Mouse (Mus musculus) midbrain, postnatal 0 days (tissue): ENCODE measurements around the gene Usp27x. TPM values are rescaled to one million over a fixed set of nuclear protein-coding genes. Genes with fewer than 3 reads are reported as not detected.

ENCODE experiments used
- ATAC-seq: fragments of 200-750 bp; cut with Nextera tagmentation; 2 replicates; pipeline ENCODE4 v1.8.0; 2017; ENCODE audit warnings: moderate number of reproducible peaks, mild to moderate bottlenecking, moderate TSS enrichment, moderate library complexity; ENCODE audit not compliant: low FRiP score
- DNase-seq: peaks from one replicate; pipeline ENCODE4 v3.0.0-alpha.2; 2015; ENCODE audit warnings: low spot score
- H3K27ac ChIP-seq: fragments of 300-500 bp; sonication (generic); 2 replicates; pipeline ENCODE4 v1.5.1; 2014; ENCODE audit warnings: low read depth, mild to moderate bottlenecking, low read length, mixed read lengths
- H3K27me3 ChIP-seq: fragments of 300-500 bp; sonication (generic); 2 replicates; pipeline ENCODE4 v1.6.1; 2014; ENCODE audit warnings: low read length, control low read depth, mixed read lengths; ENCODE audit not compliant: insufficient read depth
- H3K36me3 ChIP-seq: fragments of 300-500 bp; sonication (generic); 2 replicates; pipeline ENCODE4 v1.6.1; 2014; ENCODE audit warnings: low read length, control low read depth, mixed read lengths; ENCODE audit not compliant: insufficient read depth
- H3K4me1 ChIP-seq: fragments of 300-500 bp; sonication (generic); 2 replicates; pipeline ENCODE4 v1.6.1; 2014; ENCODE audit warnings: mild to moderate bottlenecking, control low read depth, antibody characterized with exemption, low read length, mixed read lengths; ENCODE audit not compliant: insufficient read depth
- H3K4me2 ChIP-seq: fragments of 300-500 bp; sonication (generic); 2 replicates; pipeline ENCODE4 v1.6.1; 2014; ENCODE audit warnings: low read depth, mild to moderate bottlenecking, low read length, mixed read lengths; ENCODE audit not compliant: poor library complexity, severe bottlenecking
- H3K4me3 ChIP-seq: fragments of 300-500 bp; sonication (generic); 2 replicates; pipeline ENCODE4 v1.5.1; 2014; ENCODE audit warnings: low read depth, mild to moderate bottlenecking, low read length, moderate library complexity
- H3K9ac ChIP-seq: fragments of 300-500 bp; sonication (generic); replicated peaks from 2 replicates; pipeline ENCODE4 v1.6.1; 2014; ENCODE audit warnings: mild to moderate bottlenecking, low read length, moderate library complexity, mixed read lengths; ENCODE audit not compliant: poor library complexity, severe bottlenecking
- H3K9me3 ChIP-seq: fragments of 300-500 bp; sonication (generic); 2 replicates; pipeline ENCODE4 v1.6.1; 2016; ENCODE audit warnings: low read length, control low read depth
- CTCF ChIP-seq: IDR thresholded peaks from 2 replicates; pipeline ENCODE4 v1.5.1; 2016; ENCODE audit warnings: antibody characterized with exemption, mild to moderate bottlenecking
- WGBS: fragments of 180-500 bp; shearing (Covaris S2); extraction: QIAGEN DNeasy Blood & Tissue Kit; methylation state at CpG from one replicate; pipeline ENCODE4 v1.1.7; 2014; 5-methylcytosine and 5-hydroxymethylcytosine counted together
- polyA plus RNA-seq: library from polyadenylated mRNA; unstranded; fragments of >200 nt; fragmentation: Nextera tagmentation; extraction: Ambion mirVana; gene quantifications from 2 replicates; pipeline ENCODE4 v1.2.1, GENCODE M21; 2015
- total RNA-seq: library from RNA; depleted of rRNA; stranded (reverse); fragments of >200 nt; gene quantifications from 2 replicates; pipeline ENCODE4 v1.2.3, GENCODE M21; 2014; rRNA removed

Usp27x gene
- total RNA-seq (12.4 and 13.9 TPM in 2 replicates), polyA plus RNA-seq (2.8 TPM in 2 replicates)

DNA sequence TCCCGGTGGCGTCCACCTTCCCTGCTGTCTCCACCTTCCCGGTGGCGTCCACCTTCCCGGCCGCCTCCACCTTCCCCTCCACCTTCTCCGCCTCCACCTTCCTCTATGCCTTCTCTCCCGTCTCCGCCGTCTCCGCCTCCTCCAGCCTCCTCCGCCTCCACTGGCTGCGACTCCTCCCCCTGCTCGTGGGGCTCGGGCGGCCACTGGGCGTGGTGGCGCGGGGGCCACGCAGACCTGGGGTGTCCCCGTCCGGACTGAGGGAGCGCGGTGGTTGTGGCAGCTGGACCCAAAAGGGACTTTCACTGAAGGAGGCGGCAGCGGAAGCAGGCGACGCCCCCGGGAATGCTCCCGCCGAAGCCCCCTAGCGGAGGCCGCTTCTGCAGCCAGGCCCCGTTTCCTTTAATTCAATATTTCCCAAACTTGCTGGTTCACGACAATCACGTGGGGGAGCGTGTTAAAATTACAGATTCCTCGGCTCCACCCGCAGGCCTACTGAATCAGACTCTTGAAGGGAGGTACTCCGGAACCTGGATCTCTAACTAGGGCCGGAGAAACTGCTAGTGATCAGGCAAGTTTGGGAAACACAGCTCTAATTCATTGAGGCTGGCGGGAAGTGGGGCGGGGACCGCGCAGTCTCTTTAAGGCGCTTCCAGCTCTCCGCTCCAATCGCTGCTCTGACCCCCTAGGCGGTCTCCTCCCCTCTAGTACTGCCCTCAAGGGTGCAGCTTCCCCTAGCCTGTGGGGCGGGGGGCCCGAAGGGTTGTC is at the start of gene Usp27x:
Gene Usp27x (minus strand): TSS at position 115 of the 765 bp plus-strand sequence.
- H3K27me3 ChIP-seq, result no peaks in the 10 kb centered on the region
- DNase-seq, result peak; percentile 75
- peak; percentile 80 for ATAC-seq
- TF ChIP-seq CTCF, result peak; percentile 64
- H3K4me3 ChIP-seq, result peak within 1 kb of the TSS; percentile 51
- H3K36me3 ChIP-seq, result no peaks in the 10 kb centered on the region
- H3K4me2 ChIP-seq, result peak within 1 kb of the TSS; percentile 58
- 0 out of 2 replicates have a peak, but pooled peaks cover 3% of the 10 kb centered on the region for H3K9me3 ChIP-seq
- H3K9ac ChIP-seq, result peak within 1 kb of the TSS; percentile 70
- H3K27ac ChIP-seq, result peak within 1 kb of the TSS; percentile 85
- WGBS, result 17% methylated on average over 47 of the region's 51 CpGs
- H3K4me1 ChIP-seq, result no peaks in the 10 kb centered on the region

DNA sequence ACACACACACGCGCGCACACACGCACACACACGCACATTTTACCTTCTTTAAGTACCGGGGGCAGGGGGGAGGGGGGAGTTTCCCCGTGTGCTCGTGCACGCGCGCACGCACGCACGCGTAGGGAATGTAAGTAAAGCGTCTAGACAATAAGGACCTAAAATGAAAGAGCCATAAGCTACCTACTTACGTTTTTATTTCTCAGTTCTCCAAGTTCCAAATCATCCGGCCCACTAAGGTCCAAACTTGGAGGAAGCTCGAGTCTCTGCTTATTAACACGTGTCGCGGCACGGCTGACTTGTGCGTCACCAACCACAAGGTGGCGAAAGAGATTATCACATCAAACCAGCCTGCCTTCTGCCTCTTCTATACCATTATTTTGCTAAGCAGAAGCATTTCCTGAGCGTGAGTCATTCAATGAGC is 47.1 kb upstream of the Usp27x start:
- ATAC-seq, result peak; percentile 76
- Histone ChIP-seq H3K27ac (no peak overlapping the region), H3K4me2 (peak overlapping the region; percentile 60), H3K9ac (no peak overlapping the region), H3K4me1 (no peaks in the 10 kb centered on the region), H3K4me3 (peak overlapping the region; percentile 34), H3K27me3 (no peaks in the 10 kb centered on the region), H3K9me3 (no peaks in the 10 kb centered on the region), H3K36me3 (no peaks in the 10 kb centered on the region)
- TF ChIP-seq CTCF, result peak; percentile 81
- DNase-seq, result peak; percentile 83
- 24% methylated on average over 26 of the region's 26 CpGs for WGBS

DNA sequence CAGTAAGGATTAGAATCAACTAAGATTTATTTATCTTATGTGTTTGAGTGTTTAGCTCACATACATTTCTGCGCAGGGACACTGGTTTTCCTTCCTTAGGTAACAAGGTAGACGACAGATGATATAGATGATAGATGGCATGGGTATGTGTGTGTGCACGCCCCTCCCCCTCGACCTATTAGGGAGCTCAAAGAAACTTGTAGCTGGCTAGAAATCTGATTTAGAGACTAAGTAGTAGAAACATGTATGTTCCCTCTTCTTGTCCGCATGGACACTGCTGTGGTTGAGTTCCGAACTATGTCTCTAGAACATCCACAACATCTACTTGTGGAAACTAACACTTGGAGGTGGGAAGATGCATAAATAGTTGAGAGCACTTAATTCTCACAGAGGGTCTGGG is 46.5 kb upstream of the Usp27x start:
- no peak for DNase-seq
- Histone ChIP-seq H3K9me3 (no peaks in the 10 kb centered on the region), H3K4me3 (peak overlapping the region; percentile 34), H3K9ac (no peak overlapping the region), H3K27ac (no peak overlapping the region), H3K36me3 (no peaks in the 10 kb centered on the region), H3K4me1 (no peaks in the 10 kb centered on the region), H3K27me3 (no peaks in the 10 kb centered on the region), H3K4me2 (peak overlapping the region; percentile 60)
- no peak for ATAC-seq
- no peak for TF ChIP-seq CTCF
- 73% methylated on average over 6 of the region's 6 CpGs for WGBS

DNA sequence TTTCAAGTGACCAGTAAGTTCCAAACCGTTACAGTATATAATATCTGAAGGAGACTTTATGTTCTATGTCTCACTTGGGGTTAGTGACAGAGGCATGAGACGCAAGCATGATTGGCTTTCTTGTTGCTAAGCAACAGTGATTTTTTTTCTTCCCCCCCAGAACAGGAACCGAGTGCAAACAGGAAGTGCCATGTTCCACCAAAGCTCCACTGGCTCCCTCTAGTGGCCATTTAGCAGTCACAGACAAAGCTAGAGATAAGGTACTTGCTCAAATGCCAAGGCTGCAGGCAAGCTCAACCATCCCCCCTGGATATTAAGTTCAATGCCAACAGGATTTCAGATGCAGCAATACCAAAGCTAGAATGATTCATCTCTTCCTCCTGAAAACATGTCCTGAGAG is 45.4 kb upstream of the Usp27x start:
- peak overlapping the region; percentile 26 for H3K4me2 ChIP-seq
- peak; percentile 64; the same call in 1 of the 2 replicates for ATAC-seq
- WGBS, result 28% methylated on average over 3 of the region's 3 CpGs

DNA sequence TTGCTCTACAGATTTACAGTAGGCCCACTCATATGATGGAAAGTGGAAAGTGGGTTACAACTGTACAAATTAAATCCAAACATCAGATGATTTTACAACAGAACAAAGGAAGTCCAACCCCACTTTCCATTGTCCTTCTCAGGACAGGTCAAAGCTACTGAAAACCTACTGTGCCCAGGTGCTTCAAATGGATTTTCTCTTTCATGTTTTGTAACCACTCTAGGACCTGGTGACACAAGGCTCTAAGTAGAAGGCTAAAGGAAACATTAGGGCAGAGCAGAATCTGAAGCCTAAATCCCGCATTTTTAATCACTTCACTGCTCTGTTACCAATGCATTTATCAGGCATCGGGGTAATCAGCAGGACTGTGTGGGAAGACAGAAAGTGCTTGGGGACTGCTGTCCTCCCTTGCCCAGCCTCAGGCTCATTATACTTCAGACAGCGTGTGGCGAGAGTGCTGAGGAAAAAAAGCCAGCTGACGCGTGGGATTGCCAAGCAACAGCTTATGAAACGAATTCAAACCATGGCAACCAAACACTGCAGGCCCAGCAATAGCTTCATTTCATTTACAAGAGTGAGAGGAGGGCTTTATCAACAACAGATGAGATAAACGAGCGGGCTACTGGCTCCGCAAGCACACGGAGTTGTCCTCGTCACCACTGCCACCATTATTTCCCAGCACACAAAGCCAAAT is 40.7 kb upstream of the Usp27x start:
- ATAC-seq, result peak; percentile 84
- Histone ChIP-seq H3K4me2 (peak overlapping the region; percentile 22; the same call in 1 of the 2 replicates), H3K9me3 (no peaks in the 10 kb centered on the region), H3K4me3 (no peak overlapping the region), H3K27me3 (no peaks in the 10 kb centered on the region), H3K9ac (no peak overlapping the region), H3K36me3 (no peaks in the 10 kb centered on the region), H3K27ac (peak overlapping the region; percentile 4; the same call in 1 of the 2 replicates), H3K4me1 (no peaks in the 10 kb centered on the region)
- DNase-seq, result peak; percentile 84
- no peak for TF ChIP-seq CTCF
- WGBS, result 36% methylated on average over 12 of the region's 12 CpGs

More for the DNA sequence above, 45.4 kb upstream of the Usp27x start:
- H3K4me1 ChIP-seq, result no peaks in the 10 kb centered on the region
- H3K27me3 ChIP-seq, result no peaks in the 10 kb centered on the region
- DNase-seq, result peak; percentile 94
- peak; percentile 89 for TF ChIP-seq CTCF
- H3K4me3 ChIP-seq, result no peak overlapping the region
- no peaks in the 10 kb centered on the region for H3K9me3 ChIP-seq
- no peak overlapping the region for H3K27ac ChIP-seq
- H3K9ac ChIP-seq, result no peak overlapping the region
- H3K36me3 ChIP-seq, result no peaks in the 10 kb centered on the region

DNA sequence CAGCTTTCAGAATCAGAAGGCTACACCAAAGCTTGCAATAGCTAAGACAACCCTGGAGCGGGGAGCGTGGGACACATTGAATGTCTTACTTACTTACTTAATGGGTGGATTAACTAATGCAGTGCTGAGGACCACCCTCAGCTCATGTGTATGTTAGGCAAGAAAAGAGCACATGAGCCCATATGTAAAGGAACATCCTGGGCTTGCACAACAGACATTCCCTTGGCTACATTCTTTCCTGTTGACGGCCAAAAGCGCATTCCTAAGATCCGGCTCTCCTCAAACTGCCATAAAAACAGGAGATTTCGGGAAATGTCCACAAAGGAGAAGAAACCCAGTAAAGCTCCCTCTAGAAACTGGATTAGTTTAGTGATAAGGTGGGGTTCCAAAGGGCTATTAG is 39.7 kb upstream of the Usp27x start:
- no peak for ATAC-seq
- DNase-seq, result no peak
- 88% methylated on average over 6 of the region's 6 CpGs for WGBS
- H3K9ac ChIP-seq, result no peak overlapping the region
- H3K4me3 ChIP-seq, result no peak overlapping the region
- no peak overlapping the region for H3K4me2 ChIP-seq
- no peaks in the 10 kb centered on the region for H3K4me1 ChIP-seq
- no peak for TF ChIP-seq CTCF
- no peaks in the 10 kb centered on the region for H3K9me3 ChIP-seq
- H3K27ac ChIP-seq, result no peak overlapping the region
- H3K27me3 ChIP-seq, result no peaks in the 10 kb centered on the region
- no peaks in the 10 kb centered on the region for H3K36me3 ChIP-seq
